ENCODE assay signal across 36 mouse cellular contexts in genomic region chr3:94924688-94925087, GRCm38 (mm10).
"Had no signal": no experiment of that assay in that cellular context is flagged by ENCODE, and none has a peak within 500 bp of the region (broad histone marks: within the 10 kb centered on the region; RNA-seq: fewer than 3 reads in every experiment).

No protein-coding gene starts in this region.

- H3K9ac ChIP-seq: heart, embryonic 12.5 days; heart, embryonic 13.5 days; heart, embryonic 15.5 days; hindbrain, embryonic 12.5 days; hindbrain, embryonic 13.5 days; hindbrain, embryonic 14.5 days; hindbrain, embryonic 15.5 days; intestine, embryonic 15.5 days; kidney, embryonic 15.5 days had no signal

- H3K4me1 ChIP-seq: heart, embryonic 15.5 days; hindbrain, embryonic 10.5 days; hindbrain, embryonic 12.5 days; hindbrain, embryonic 13.5 days; hindbrain, embryonic 15.5 days; intestine, embryonic 15.5 days; kidney, embryonic 15.5 days had no signal

- ATAC-seq: hindbrain, embryonic 16.5 days; hindbrain, postnatal 0 days; inflammation-experienced regulatory T-cells, adult 6 months; intestine, embryonic 15.5 days; intestine, embryonic 16.5 days; intestine, postnatal 0 days had no signal

- H3K4me3 ChIP-seq: heart, adult 2 months; heart, embryonic 10.5 days; heart, embryonic 12.5 days; heart, embryonic 13.5 days; heart, embryonic 15.5 days; hindbrain, embryonic 10.5 days; hindbrain, embryonic 12.5 days; hindbrain, embryonic 13.5 days; hindbrain, embryonic 15.5 days; intestine, embryonic 15.5 days; kidney, embryonic 15.5 days; layer of hippocampus, adult 2 months had no signal

- H3K9me3 ChIP-seq: heart, embryonic 10.5 days; heart, embryonic 12.5 days; heart, embryonic 13.5 days; heart, embryonic 15.5 days; hindbrain, embryonic 10.5 days; hindbrain, embryonic 12.5 days; hindbrain, embryonic 13.5 days; hindbrain, embryonic 15.5 days; intestine, embryonic 15.5 days; kidney, embryonic 15.5 days had no signal

- DNase-seq: heart, adult 2 months; heart, postnatal 10 days; heart, postnatal 14 days; heart, postnatal 36 days; heart, postnatal 4 days; kidney, adult 11 months; kidney, adult 18-20 months; kidney, adult 2 months; kidney, adult 8-10 months; kidney, adult 9 months; kidney, postnatal 10 days; kidney, postnatal 14 days; kidney, postnatal 25 days; kidney, postnatal 36 days; kidney, postnatal 4 days; layer of hippocampus, adult 9-11 months; layer of hippocampus, postnatal 36 days had no signal

- H3K27me3 ChIP-seq: heart, embryonic 12.5 days; heart, embryonic 13.5 days; heart, embryonic 15.5 days; hindbrain, embryonic 12.5 days; hindbrain, embryonic 15.5 days; intestine, embryonic 15.5 days; kidney, embryonic 15.5 days had no signal

- H3K36me3 ChIP-seq: heart, embryonic 10.5 days; heart, embryonic 12.5 days; heart, embryonic 13.5 days; heart, embryonic 15.5 days; hindbrain, embryonic 10.5 days; hindbrain, embryonic 12.5 days; hindbrain, embryonic 13.5 days; hindbrain, embryonic 15.5 days; intestine, embryonic 15.5 days; kidney, embryonic 15.5 days had no signal

- H3K27ac ChIP-seq: heart, adult 2 months; heart, embryonic 10.5 days; heart, embryonic 13.5 days; heart, embryonic 15.5 days; hindbrain, embryonic 10.5 days; hindbrain, embryonic 12.5 days; hindbrain, embryonic 13.5 days; hindbrain, embryonic 14.5 days; hindbrain, embryonic 15.5 days; hindbrain, postnatal 0 days; intestine, embryonic 15.5 days; kidney, embryonic 15.5 days; kidney, postnatal 0 days; layer of hippocampus, adult 2 months had no signal

- H3K4me2 ChIP-seq: heart, embryonic 11.5 days; heart, embryonic 12.5 days; heart, embryonic 13.5 days; heart, embryonic 15.5 days; hindbrain, embryonic 12.5 days; hindbrain, embryonic 13.5 days; hindbrain, embryonic 14.5 days; hindbrain, embryonic 15.5 days; intestine, embryonic 15.5 days; kidney, embryonic 15.5 days had no signal
